Mouse (Mus musculus): ENCODE data around the gene Dgkg. TPM values are rescaled to one million over a fixed set of nuclear protein-coding genes. Genes with fewer than 3 reads are reported as not detected.
A peak's percentile ranks its signal among the peaks of the same experiment; 100 is the strongest.

Gene Dgkg
- polyA plus RNA-seq, 1 experiment from 2014 or later: 3.5 TPM

DNA sequence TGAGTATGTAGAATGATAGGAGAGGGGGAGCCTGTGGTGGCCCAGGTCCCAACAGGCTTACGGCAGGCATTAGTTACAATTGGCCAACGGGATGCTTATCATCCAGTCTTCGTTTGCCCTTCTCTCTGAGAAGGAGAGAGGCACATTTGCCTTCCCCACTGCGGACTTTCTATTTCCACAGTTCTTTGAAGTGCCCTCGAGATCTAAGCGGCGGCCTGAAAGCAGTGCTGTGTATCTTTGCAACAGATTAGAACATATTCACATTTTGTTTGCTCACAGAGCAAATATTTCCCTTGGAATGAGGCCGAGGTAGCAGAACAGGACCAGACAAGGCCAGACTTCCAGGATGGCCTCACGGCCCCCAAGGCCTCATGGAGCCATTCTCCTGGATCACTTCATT lies 204.9 kb downstream of the Dgkg start:
- 51% methylated on average over 9 of the region's 9 CpGs for WGBS
- Histone ChIP-seq H3K27ac (ENCODE audit: low read depth, low read length) (no peak overlapping the region), H3K36me3 (ENCODE audit: control insufficient read depth, insufficient read depth) (no peaks in the 10 kb centered on the region), H3K4me2 (replicated peaks; ENCODE audit: low read depth) (no peak overlapping the region), H3K4me1 (replicated peaks; ENCODE audit: control insufficient read depth, insufficient read depth, low read length) (no peaks in the 10 kb centered on the region), H3K4me3 (ENCODE audit: low read depth, low read length) (no peak overlapping the region), H3K9me3 (ENCODE audit: control insufficient read depth) (no peaks in the 10 kb centered on the region), H3K27me3 (replicated peaks; ENCODE audit: control insufficient read depth, insufficient read depth, low read length) (no peaks in the 10 kb centered on the region), H3K9ac (ENCODE audit: low read depth, low read length) (no peak overlapping the region)
- ATAC-seq: no peak
- no peak for TF ChIP-seq CTCF (IDR thresholded peaks at IDR 0.05; ENCODE audit: low read depth)

DNA sequence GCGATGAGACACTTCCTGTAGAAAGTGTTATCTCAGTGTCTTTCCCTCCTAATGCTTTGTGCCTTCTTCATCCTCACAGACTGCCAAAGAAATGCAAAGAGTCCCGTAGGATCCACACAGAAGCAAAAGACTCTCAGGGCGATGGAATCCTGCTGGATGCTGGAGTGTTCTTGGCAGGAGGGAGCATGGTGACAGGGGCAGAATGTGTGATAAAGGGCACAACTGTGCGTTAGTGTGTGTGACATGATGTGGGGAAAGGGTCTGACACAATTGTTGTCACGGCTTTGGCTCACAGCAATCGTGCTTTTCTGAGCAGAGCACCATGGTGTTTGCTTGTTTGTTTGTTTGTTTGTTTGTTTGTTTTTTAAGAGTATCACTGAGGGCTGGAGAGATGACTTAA lies 208.9 kb downstream of the Dgkg start:
- Histone ChIP-seq H3K4me1 (replicated peaks; ENCODE audit: control insufficient read depth, insufficient read depth, low read length) (no peaks in the 10 kb centered on the region), H3K36me3 (ENCODE audit: control insufficient read depth, insufficient read depth) (no peaks in the 10 kb centered on the region), H3K27me3 (replicated peaks; ENCODE audit: control insufficient read depth, insufficient read depth, low read length) (no peaks in the 10 kb centered on the region; the same call in 1 of the 2 replicates), H3K4me2 (replicated peaks; ENCODE audit: low read depth) (no peak overlapping the region), H3K9me3 (ENCODE audit: control insufficient read depth) (no peaks in the 10 kb centered on the region), H3K9ac (ENCODE audit: low read depth, low read length) (no peak overlapping the region), H3K27ac (ENCODE audit: low read depth, low read length) (no peak overlapping the region), H3K4me3 (ENCODE audit: low read depth, low read length) (no peak overlapping the region)
- TF ChIP-seq CTCF (IDR thresholded peaks at IDR 0.05; ENCODE audit: low read depth): no peak
- no peak for ATAC-seq
- 85% methylated on average over 6 of the region's 6 CpGs for WGBS

DNA sequence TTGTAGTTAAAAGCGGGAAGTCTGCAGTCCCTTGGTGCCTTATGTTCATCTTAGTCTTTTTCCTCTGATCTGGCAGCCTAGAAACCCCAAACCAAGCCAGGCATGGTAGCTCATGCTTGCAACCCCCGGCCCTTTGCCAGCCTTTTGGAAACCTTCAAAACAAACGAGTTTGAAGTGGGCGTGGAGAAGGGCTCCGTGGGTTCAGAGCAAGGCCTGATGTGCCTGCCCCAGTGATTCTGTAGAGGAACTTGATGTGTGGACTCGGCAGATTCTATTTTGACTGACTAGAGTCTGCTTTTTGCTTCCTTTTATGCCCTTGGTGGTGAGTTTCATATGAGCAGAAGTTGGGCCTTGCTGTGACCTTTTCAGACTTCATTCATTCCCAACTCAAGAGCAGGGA lies 212.2 kb downstream of the Dgkg start:
- Histone ChIP-seq H3K27ac (ENCODE audit: low read depth, low read length) (no peak overlapping the region), H3K4me2 (replicated peaks; ENCODE audit: low read depth) (no peak overlapping the region), H3K27me3 (replicated peaks; ENCODE audit: control insufficient read depth, insufficient read depth, low read length) (no peaks in the 10 kb centered on the region; the same call in 1 of the 2 replicates), H3K4me1 (replicated peaks; ENCODE audit: control insufficient read depth, insufficient read depth, low read length) (0 out of 2 replicates have a peak, but pooled peaks cover 4% of the 10 kb centered on the region), H3K4me3 (ENCODE audit: low read depth, low read length) (no peak overlapping the region), H3K36me3 (ENCODE audit: control insufficient read depth, insufficient read depth) (no peaks in the 10 kb centered on the region), H3K9me3 (ENCODE audit: control insufficient read depth) (no peaks in the 10 kb centered on the region), H3K9ac (ENCODE audit: low read depth, low read length) (no peak overlapping the region)
- TF ChIP-seq CTCF (IDR thresholded peaks at IDR 0.05; ENCODE audit: low read depth): no peak
- ATAC-seq: no peak
- WGBS: 70% methylated on average over 6 of the region's 6 CpGs

DNA sequence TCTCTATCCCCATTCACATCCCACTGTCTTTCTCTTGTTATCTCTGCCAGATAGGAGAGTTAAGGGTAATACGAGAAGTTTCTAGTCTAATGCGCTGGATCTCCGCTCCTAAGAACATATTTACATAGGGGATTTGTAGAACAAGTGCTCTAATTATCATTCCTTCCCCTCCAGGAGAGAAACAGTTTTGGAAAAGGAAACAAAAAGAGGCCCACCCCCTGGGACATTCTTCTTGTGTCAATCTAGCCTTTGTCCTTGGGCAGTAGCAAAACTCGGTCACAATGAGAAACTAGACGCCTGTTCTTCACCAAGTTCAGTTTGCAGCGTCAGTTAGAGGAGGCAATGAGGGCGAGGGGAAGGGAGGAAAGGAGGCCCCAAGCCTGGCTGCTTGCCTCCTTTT lies 214.8 kb downstream of the Dgkg start:
- TF ChIP-seq CTCF (IDR thresholded peaks at IDR 0.05; ENCODE audit: low read depth): no peak
- WGBS: 67% methylated on average over 7 of the region's 7 CpGs

DNA sequence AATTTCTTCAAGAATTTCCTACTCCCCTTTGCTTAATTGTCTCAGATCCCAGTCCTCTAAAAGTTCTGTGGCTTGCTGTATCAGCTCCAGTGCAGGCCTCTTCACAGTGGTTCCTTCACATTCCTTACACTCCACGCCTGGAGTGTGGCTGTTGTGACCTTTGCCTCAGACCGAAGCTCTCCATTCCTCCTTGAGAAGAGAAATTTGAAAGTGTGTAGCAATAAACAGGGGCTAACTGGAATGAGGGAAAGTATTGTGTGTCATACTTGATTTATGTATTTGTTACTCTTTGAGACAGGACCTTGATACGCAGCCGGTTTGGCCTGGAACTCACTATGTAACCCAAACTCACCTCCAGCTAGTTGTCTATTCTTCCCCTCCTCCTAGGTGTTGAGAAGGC lies 215.7 kb downstream of the Dgkg start:
- no peaks in the 10 kb centered on the region; the same call in 1 of the 2 replicates for H3K27me3 ChIP-seq (replicated peaks; ENCODE audit: control insufficient read depth, insufficient read depth, low read length)
- no peak for TF ChIP-seq CTCF (IDR thresholded peaks at IDR 0.05; ENCODE audit: low read depth)
- H3K27ac ChIP-seq (ENCODE audit: low read depth, low read length): no peak overlapping the region
- H3K9ac ChIP-seq (ENCODE audit: low read depth, low read length): no peak overlapping the region
- 49% methylated on average over 4 of the region's 4 CpGs for WGBS
- no peaks in the 10 kb centered on the region for H3K36me3 ChIP-seq (ENCODE audit: control insufficient read depth, insufficient read depth)
- no peak for ATAC-seq
- no peaks in the 10 kb centered on the region for H3K9me3 ChIP-seq (ENCODE audit: control insufficient read depth)
- 0 out of 2 replicates have a peak, but pooled peaks cover 4% of the 10 kb centered on the region for H3K4me1 ChIP-seq (replicated peaks; ENCODE audit: control insufficient read depth, insufficient read depth, low read length)
- H3K4me2 ChIP-seq (replicated peaks; ENCODE audit: low read depth): no peak overlapping the region
- no peak overlapping the region for H3K4me3 ChIP-seq (ENCODE audit: low read depth, low read length)

More for the DNA sequence above, 214.8 kb downstream of the Dgkg start:
- Histone ChIP-seq H3K9me3 (ENCODE audit: control insufficient read depth) (no peaks in the 10 kb centered on the region), H3K4me3 (ENCODE audit: low read depth, low read length) (no peak overlapping the region), H3K4me2 (replicated peaks; ENCODE audit: low read depth) (no peak overlapping the region), H3K36me3 (ENCODE audit: control insufficient read depth, insufficient read depth) (no peaks in the 10 kb centered on the region), H3K4me1 (replicated peaks; ENCODE audit: control insufficient read depth, insufficient read depth, low read length) (0 out of 2 replicates have a peak, but pooled peaks cover 4% of the 10 kb centered on the region), H3K27ac (ENCODE audit: low read depth, low read length) (no peak overlapping the region), H3K9ac (ENCODE audit: low read depth, low read length) (no peak overlapping the region), H3K27me3 (replicated peaks; ENCODE audit: control insufficient read depth, insufficient read depth, low read length) (no peaks in the 10 kb centered on the region; the same call in 1 of the 2 replicates)
- ATAC-seq: no peak

DNA sequence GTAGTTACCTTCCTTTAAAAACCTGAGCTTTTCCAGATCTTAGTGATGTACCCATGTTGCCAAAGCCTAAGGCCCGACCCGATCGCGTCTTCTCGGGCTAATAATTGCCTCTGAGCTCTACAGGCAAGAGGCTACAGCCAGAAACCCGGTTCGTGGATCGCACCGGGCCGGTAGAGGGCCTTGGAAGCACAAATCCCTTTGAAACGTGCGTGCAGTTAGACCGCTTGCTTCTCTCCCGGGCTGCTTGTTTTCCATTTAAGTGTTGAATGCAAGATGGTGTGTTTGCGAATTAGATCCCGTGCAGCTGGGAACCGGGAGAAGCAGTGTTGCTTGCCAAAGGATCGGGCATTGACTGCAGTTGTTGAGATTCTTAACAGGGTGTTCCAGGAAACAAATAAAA lies 216.8 kb downstream of the Dgkg start:
- H3K27ac ChIP-seq (ENCODE audit: low read depth, low read length): peak overlapping the region; percentile 17
- H3K27me3 ChIP-seq (replicated peaks; ENCODE audit: control insufficient read depth, insufficient read depth, low read length): no peaks in the 10 kb centered on the region; the same call in 1 of the 2 replicates
- peak overlapping the region; percentile 66 for H3K4me2 ChIP-seq (replicated peaks; ENCODE audit: low read depth)
- TF ChIP-seq CTCF (IDR thresholded peaks at IDR 0.05; ENCODE audit: low read depth): peak; percentile 57
- WGBS: 2% methylated on average over 18 of the region's 18 CpGs
- no peaks in the 10 kb centered on the region for H3K36me3 ChIP-seq (ENCODE audit: control insufficient read depth, insufficient read depth)
- H3K9me3 ChIP-seq (ENCODE audit: control insufficient read depth): no peaks in the 10 kb centered on the region
- H3K4me3 ChIP-seq (ENCODE audit: low read depth, low read length): peak overlapping the region; percentile 55
- 0 out of 2 replicates have a peak, but pooled peaks cover 4% of the 10 kb centered on the region for H3K4me1 ChIP-seq (replicated peaks; ENCODE audit: control insufficient read depth, insufficient read depth, low read length)
- H3K9ac ChIP-seq (ENCODE audit: low read depth, low read length): peak overlapping the region; percentile 31; the same call in 1 of the 2 replicates
- no peak for ATAC-seq

All from intestine, postnatal 0 days (tissue).